Mouse (Mus musculus) heart, adult 2 months (tissue): Measurements from ENCODE around the gene Wnt9a.

ENCODE experiments used
- CTCF ChIP-seq: fragments of 200-600 bp; IDR thresholded peaks from 2 replicates; pipeline ENCODE4 v1.8.1; 2022; ENCODE audit warnings: antibody characterized with exemption, mild to moderate bottlenecking, moderate library complexity
- EP300 ChIP-seq: fragments of 200-500 bp; IDR thresholded peaks from 2 replicates; pipeline ENCODE4 v1.6.1; 2011; ENCODE audit warnings: low read depth, low read length, control low read depth; ENCODE audit not compliant: insufficient read depth
- POLR2A ChIP-seq: fragments of 200-500 bp; IDR thresholded peaks from 2 replicates; pipeline ENCODE4 v1.6.1; 2011; ENCODE audit warnings: mild to moderate bottlenecking, low read depth, low read length, control low read depth; ENCODE audit not compliant: insufficient read depth

GRCm38 (mm10) chr11:59364007-59364406 is 57.3 kb downstream of the Wnt9a start:
- no peak for TF ChIP-seq CTCF
- no peak for TF ChIP-seq POLR2A
- TF ChIP-seq EP300, result no peak
